Mouse (Mus musculus) heart, embryonic 10.5 days (tissue): ENCODE data around the gene Creb3l4. TPM values are rescaled to one million over a fixed set of nuclear protein-coding genes. Genes with fewer than 3 reads are reported as not detected.

Experiments
- DNase-seq: peaks from one replicate; pipeline ENCODE4 v3.0.0-alpha.2; 2017; ENCODE audit warnings: low spot score
- H3K27ac ChIP-seq: fragments of 300-500 bp; sonication (generic); 2 replicates; pipeline ENCODE4 v1.5.1; 2016; ENCODE audit warnings: mild to moderate bottlenecking
- H3K27me3 ChIP-seq: fragments of 300-500 bp; sonication (generic); 2 replicates; pipeline ENCODE4 v1.6.1; 2016; ENCODE audit warnings: mild to moderate bottlenecking; ENCODE audit not compliant: poor library complexity, insufficient read depth, severe bottlenecking
- H3K36me3 ChIP-seq: fragments of 300-500 bp; sonication (generic); 2 replicates; pipeline ENCODE4 v1.6.1; 2016; ENCODE audit warnings: mild to moderate bottlenecking, moderate library complexity
- H3K4me1 ChIP-seq: fragments of 300-500 bp; sonication (generic); 2 replicates; pipeline ENCODE4 v1.6.1; 2016; ENCODE audit warnings: mild to moderate bottlenecking
- H3K4me3 ChIP-seq: fragments of 300-500 bp; sonication (generic); 2 replicates; pipeline ENCODE4 v1.5.1; 2016; ENCODE audit warnings: mild to moderate bottlenecking, moderate library complexity
- H3K9me3 ChIP-seq: fragments of 300-500 bp; sonication (generic); 2 replicates; pipeline ENCODE4 v1.6.1; 2016; ENCODE audit warnings: mild to moderate bottlenecking, moderate library complexity
- WGBS: fragments of 180-500 bp; shearing (Covaris S2); methylation state at CpG from one replicate; pipeline ENCODE4 v1.1.7; 2016; 5-methylcytosine and 5-hydroxymethylcytosine counted together
- polyA plus RNA-seq: library from polyadenylated mRNA; unstranded; fragments of >200 nt; fragmentation: Nextera tagmentation; extraction: Ambion mirVana; gene quantifications from 2 replicates; pipeline ENCODE4 v1.2.1, GENCODE M21; 2016

The Creb3l4 gene
- polyA plus RNA-seq, 1 experiment from 2014 or later: 2.2 TPM

GRCm38 (mm10) chr3:90275286-90275685 is 32.0 kb upstream of the Creb3l4 start:
- no peaks in the 10 kb centered on the region for H3K9me3 ChIP-seq
- no peaks in the 10 kb centered on the region for H3K27me3 ChIP-seq
- peak; percentile 69 for DNase-seq
- H3K4me1 ChIP-seq: peaks cover 14% of the 10 kb centered on the region; the same call in 1 of the 2 replicates
- no peak overlapping the region for H3K4me3 ChIP-seq
- WGBS: 89% methylated on average over 11 of the region's 11 CpGs
- peaks cover 88% of the 10 kb centered on the region for H3K36me3 ChIP-seq
- H3K27ac ChIP-seq: no peak overlapping the region

- WGBS: 91% methylated on average over 22 of the region's 22 CpGs
- H3K4me1 ChIP-seq: peaks cover 14% of the 10 kb centered on the region; the same call in 1 of the 2 replicates
Observed at GRCm38 (mm10) chr3:90273855-90274254, 30.5 kb upstream of the Creb3l4 start.

GRCm38 (mm10) chr3:90272170-90272569 is 28.9 kb upstream of the Creb3l4 start:
- peaks cover 14% of the 10 kb centered on the region for H3K4me1 ChIP-seq
- H3K9me3 ChIP-seq: no peaks in the 10 kb centered on the region
- H3K27ac ChIP-seq: no peak overlapping the region
- DNase-seq: peak; percentile 71
- H3K4me3 ChIP-seq: no peak overlapping the region
- H3K36me3 ChIP-seq: peaks cover 80% of the 10 kb centered on the region
- WGBS: 63% methylated on average over 9 of the region's 9 CpGs
- H3K27me3 ChIP-seq: no peaks in the 10 kb centered on the region

More at GRCm38 (mm10) chr3:90273855-90274254, 30.5 kb upstream of the Creb3l4 start:
- H3K27me3 ChIP-seq: no peaks in the 10 kb centered on the region
- peak; percentile 71 for DNase-seq
- H3K9me3 ChIP-seq: no peaks in the 10 kb centered on the region
- peaks cover 83% of the 10 kb centered on the region for H3K36me3 ChIP-seq
- no peak overlapping the region for H3K4me3 ChIP-seq
- H3K27ac ChIP-seq: no peak overlapping the region

- DNase-seq: peak; percentile 71
- H3K27ac ChIP-seq: no peak overlapping the region
- no peak overlapping the region for H3K4me3 ChIP-seq
- no peaks in the 10 kb centered on the region for H3K9me3 ChIP-seq
- H3K36me3 ChIP-seq: peaks cover 68% of the 10 kb centered on the region
- H3K27me3 ChIP-seq: no peaks in the 10 kb centered on the region
- H3K4me1 ChIP-seq: peaks cover 21% of the 10 kb centered on the region
- WGBS: 91% methylated on average over 8 of the region's 8 CpGs
Observed at GRCm38 (mm10) chr3:90270784-90271183, 27.5 kb upstream of the Creb3l4 start.

- Histone ChIP-seq H3K9me3 (no peaks in the 10 kb centered on the region), H3K27me3 (no peaks in the 10 kb centered on the region), H3K36me3 (peaks cover 60% of the 10 kb centered on the region), H3K4me1 (peaks cover 31% of the 10 kb centered on the region), H3K4me3 (no peak overlapping the region), H3K27ac (no peak overlapping the region)
- no peak for DNase-seq
- WGBS: 91% methylated on average over 16 of the region's 16 CpGs
Observed at GRCm38 (mm10) chr3:90268971-90269370, 25.7 kb upstream of the Creb3l4 start.

- WGBS: 94% methylated on average over 11 of the region's 11 CpGs
- peak; percentile 70 for DNase-seq
- Histone ChIP-seq H3K27me3 (no peaks in the 10 kb centered on the region), H3K4me1 (peaks cover 31% of the 10 kb centered on the region), H3K9me3 (no peaks in the 10 kb centered on the region), H3K27ac (no peak overlapping the region), H3K4me3 (no peak overlapping the region), H3K36me3 (peaks cover 60% of the 10 kb centered on the region)
Observed at GRCm38 (mm10) chr3:90268190-90268589, 24.9 kb upstream of the Creb3l4 start.

GRCm38 (mm10) chr3:90266901-90267775 is 23.8 kb upstream of the Creb3l4 start:
- 89% methylated on average over 20 of the region's 20 CpGs for WGBS
- no peaks in the 10 kb centered on the region for H3K27me3 ChIP-seq
- no peaks in the 10 kb centered on the region for H3K9me3 ChIP-seq
- DNase-seq: peak; percentile 69
- peaks cover 62% of the 10 kb centered on the region for H3K36me3 ChIP-seq
- peak overlapping the region; percentile 90 for H3K4me3 ChIP-seq
- H3K4me1 ChIP-seq: peaks cover 30% of the 10 kb centered on the region
- H3K27ac ChIP-seq: peak overlapping the region; percentile 99

GRCm38 (mm10) chr3:90265932-90266741 is 22.8 kb upstream of the Creb3l4 start:
- peak overlapping the region; percentile 99 for H3K27ac ChIP-seq
- peaks cover 27% of the 10 kb centered on the region for H3K4me1 ChIP-seq
- no peaks in the 10 kb centered on the region for H3K9me3 ChIP-seq
- H3K36me3 ChIP-seq: peaks cover 62% of the 10 kb centered on the region
- peak overlapping the region; percentile 90 for H3K4me3 ChIP-seq
- H3K27me3 ChIP-seq: no peaks in the 10 kb centered on the region
- 15% methylated on average over 16 of the region's 16 CpGs for WGBS
- DNase-seq: no peak

- under 1% methylated on average over 84 of the region's 87 CpGs for WGBS
- H3K4me3 ChIP-seq: peak within 1 kb of the TSS; percentile 90
- no peaks in the 10 kb centered on the region for H3K9me3 ChIP-seq
- peaks cover 27% of the 10 kb centered on the region for H3K4me1 ChIP-seq
- peaks cover 62% of the 10 kb centered on the region for H3K36me3 ChIP-seq
- H3K27me3 ChIP-seq: no peaks in the 10 kb centered on the region
- peak within 1 kb of the TSS; percentile 99 for H3K27ac ChIP-seq
- DNase-seq: peak; percentile 95
Observed at GRCm38 (mm10) chr3:90265034-90265931, 22.0 kb upstream of the Creb3l4 start, which contains the start of gene Dennd4b. Gene Dennd4b, plus strand, starts transcription at chr3:90265185.

GRCm38 (mm10) chr3:90264687-90265033 is 21.3 kb upstream of the Creb3l4 start:
- H3K4me1 ChIP-seq: peaks cover 27% of the 10 kb centered on the region
- no peak for DNase-seq
- 35% methylated on average over 10 of the region's 10 CpGs for WGBS
- H3K27ac ChIP-seq: peak overlapping the region; percentile 99
- peaks cover 65% of the 10 kb centered on the region for H3K36me3 ChIP-seq
- H3K27me3 ChIP-seq: no peaks in the 10 kb centered on the region
- H3K9me3 ChIP-seq: no peaks in the 10 kb centered on the region
- peak overlapping the region; percentile 90 for H3K4me3 ChIP-seq

GRCm38 (mm10) chr3:90263121-90263771 is 19.9 kb upstream of the Creb3l4 start:
- Histone ChIP-seq H3K36me3 (peaks cover 68% of the 10 kb centered on the region), H3K27ac (no peak overlapping the region), H3K9me3 (no peaks in the 10 kb centered on the region), H3K27me3 (no peaks in the 10 kb centered on the region), H3K4me3 (no peak overlapping the region), H3K4me1 (peaks cover 27% of the 10 kb centered on the region)
- 86% methylated on average over 5 of the region's 5 CpGs for WGBS
- no peak for DNase-seq

GRCm38 (mm10) chr3:90258521-90258920 is 15.2 kb upstream of the Creb3l4 start:
- no peak overlapping the region for H3K4me3 ChIP-seq

More at GRCm38 (mm10) chr3:90258521-90258920, 15.2 kb upstream of the Creb3l4 start:
- H3K27ac ChIP-seq: no peak overlapping the region
- H3K36me3 ChIP-seq: peaks cover 77% of the 10 kb centered on the region
- H3K4me1 ChIP-seq: peaks cover 13% of the 10 kb centered on the region
- 88% methylated on average over 4 of the region's 4 CpGs for WGBS
- no peak for DNase-seq
- no peaks in the 10 kb centered on the region for H3K27me3 ChIP-seq
- H3K9me3 ChIP-seq: no peaks in the 10 kb centered on the region
